Mouse (Mus musculus) lung, adult 2 months (tissue): ENCODE measurements at regions not wholly inside any gene's neighbourhood (a gene's known extent, or its start where the extent isn't known, plus 50 kb on each side); places are given as distances from the start of the nearest gene placed in this dataset.
A peak's percentile ranks its signal among the peaks of the same experiment; 100 is the strongest.
"Not testable (repeated sequence)": the region's sequence is repeated elsewhere in the genome, so short reads cannot be mapped to it uniquely, and the experiment has no call there.

Source experiments
- CTCF ChIP-seq: fragments of 200-500 bp; IDR thresholded peaks from 2 replicates; pipeline ENCODE4 v1.5.1; 2011; ENCODE audit warnings: mild to moderate bottlenecking, low read length, control low read depth; ENCODE audit not compliant: insufficient read depth
- POLR2A ChIP-seq: fragments of 200-500 bp; IDR thresholded peaks from 2 replicates; pipeline ENCODE4 v1.6.1; 2011; ENCODE audit warnings: low read depth, mild to moderate bottlenecking, control low read depth, low read length, borderline replicate concordance; ENCODE audit errors: extremely low read depth

DNA sequence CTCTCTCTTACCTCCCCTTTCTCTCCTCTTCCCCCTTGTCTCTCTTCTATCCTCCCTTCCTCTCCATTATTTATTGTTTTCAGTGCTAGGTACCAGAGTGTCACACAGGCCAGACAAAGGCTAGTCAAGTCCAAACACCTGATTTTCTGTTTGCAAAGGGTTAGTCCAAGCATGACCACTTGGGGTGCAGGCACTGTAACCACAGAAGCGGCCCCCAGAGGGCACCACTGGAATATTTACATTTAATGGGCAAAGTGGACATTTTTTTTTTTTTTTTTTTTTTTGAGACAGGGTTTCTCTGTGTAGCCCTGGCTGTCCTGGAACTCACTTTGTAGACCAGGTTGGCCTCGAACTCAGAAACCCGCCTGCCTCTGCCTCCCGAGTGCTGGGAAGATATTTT lies 66.3 kb upstream of the Myrip start:
- TF ChIP-seq POLR2A = not testable (repeated sequence)
- TF ChIP-seq CTCF = 0 out of 2 replicates have a peak, but pooled peaks have one; percentile 22
